Mouse (Mus musculus) limb, embryonic 11.5 days (tissue): ENCODE measurements around the gene Retsat. TPM values are rescaled to one million over a fixed set of nuclear protein-coding genes. Genes with fewer than 3 reads are reported as not detected.

Experiments used
- ATAC-seq: fragments of 200-750 bp; cut with Nextera tagmentation; 2 replicates; pipeline ENCODE4 v1.8.0; 2017; ENCODE audit warnings: low read depth; ENCODE audit not compliant: insufficient number of reproducible peaks, low FRiP score, low TSS enrichment
- DNase-seq: peaks from one replicate; pipeline ENCODE4 v3.0.0-alpha.2; 2015; ENCODE audit warnings: low spot score
- H3K27ac ChIP-seq: fragments of 300-500 bp; sonication (generic); replicated peaks from 2 replicates; pipeline ENCODE4 v1.5.1; 2014; ENCODE audit warnings: low read depth, mild to moderate bottlenecking, low read length
- H3K27me3 ChIP-seq: fragments of 300-500 bp; sonication (generic); 2 replicates; pipeline ENCODE4 v1.6.1; 2014; ENCODE audit warnings: mild to moderate bottlenecking, low read length, mixed read lengths; ENCODE audit not compliant: control insufficient read depth, insufficient read depth
- H3K36me3 ChIP-seq: fragments of 300-500 bp; sonication (generic); 2 replicates; pipeline ENCODE4 v1.6.1; 2014; ENCODE audit warnings: mild to moderate bottlenecking, low read length, moderate library complexity, mixed read lengths; ENCODE audit not compliant: control insufficient read depth, insufficient read depth
- H3K4me1 ChIP-seq: fragments of 300-500 bp; sonication (generic); 2 replicates; pipeline ENCODE4 v1.6.1; 2014; ENCODE audit warnings: low read length, mixed read lengths; ENCODE audit not compliant: control insufficient read depth, insufficient read depth
- H3K4me2 ChIP-seq: fragments of 300-500 bp; sonication (generic); 2 replicates; pipeline ENCODE4 v1.6.1; 2014; ENCODE audit warnings: low read depth, mild to moderate bottlenecking, moderate library complexity; ENCODE audit not compliant: severe bottlenecking
- H3K4me3 ChIP-seq: fragments of 300-500 bp; sonication (generic); 2 replicates; pipeline ENCODE4 v1.5.1; 2014; ENCODE audit warnings: low read depth, low read length
- H3K9ac ChIP-seq: fragments of 300-500 bp; sonication (generic); 2 replicates; pipeline ENCODE4 v1.6.1; 2014; ENCODE audit warnings: mild to moderate bottlenecking, low read length
- H3K9me3 ChIP-seq: fragments of 300-500 bp; sonication (generic); 2 replicates; pipeline ENCODE4 v1.6.1; 2016; ENCODE audit warnings: low read length; ENCODE audit not compliant: control insufficient read depth
- WGBS: fragments of 180-500 bp; shearing (Covaris S2); extraction: QIAGEN DNeasy Blood & Tissue Kit; methylation state at CpG from one replicate; pipeline ENCODE4 v1.1.7; 2014; 5-methylcytosine and 5-hydroxymethylcytosine counted together
- polyA plus RNA-seq: library from polyadenylated mRNA; unstranded; fragments of >200 nt; fragmentation: Nextera tagmentation; extraction: Ambion mirVana; gene quantifications from 2 replicates; pipeline ENCODE4 v1.2.1, GENCODE M21; 2014

The Retsat gene
- polyA plus RNA-seq, 1 experiment from 2014 or later, result 11.2 TPM

DNA sequence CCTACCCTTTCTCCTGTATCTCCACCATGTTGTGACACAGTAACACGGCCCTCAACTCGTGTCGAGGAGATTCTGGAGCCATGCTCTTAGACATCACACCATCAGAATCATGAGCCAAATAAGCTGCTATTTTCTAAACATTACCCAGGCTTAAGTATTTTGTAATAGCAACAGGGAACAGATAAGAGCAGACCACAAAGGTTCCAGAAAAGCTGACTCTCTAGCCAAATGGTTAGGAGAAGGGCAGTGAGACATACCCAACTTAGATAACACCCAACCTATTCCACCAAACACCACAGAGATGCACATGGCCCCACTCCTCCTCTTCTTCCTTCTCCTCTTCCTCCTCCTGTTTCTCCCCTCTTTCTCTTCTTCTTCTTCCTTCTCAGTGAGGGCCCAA is 22.2 kb upstream of the Retsat start:
- Histone ChIP-seq H3K4me1 (no peaks in the 10 kb centered on the region), H3K4me3 (no peak overlapping the region), H3K4me2 (no peak overlapping the region), H3K36me3 (no peaks in the 10 kb centered on the region; the same call in 1 of the 2 replicates), H3K9ac (no peak overlapping the region), H3K9me3 (no peaks in the 10 kb centered on the region), H3K27me3 (no peaks in the 10 kb centered on the region), H3K27ac (no peak overlapping the region)
- 89% methylated on average over 3 of the region's 3 CpGs for WGBS
- ATAC-seq (no peak), DNase-seq (no peak)

DNA sequence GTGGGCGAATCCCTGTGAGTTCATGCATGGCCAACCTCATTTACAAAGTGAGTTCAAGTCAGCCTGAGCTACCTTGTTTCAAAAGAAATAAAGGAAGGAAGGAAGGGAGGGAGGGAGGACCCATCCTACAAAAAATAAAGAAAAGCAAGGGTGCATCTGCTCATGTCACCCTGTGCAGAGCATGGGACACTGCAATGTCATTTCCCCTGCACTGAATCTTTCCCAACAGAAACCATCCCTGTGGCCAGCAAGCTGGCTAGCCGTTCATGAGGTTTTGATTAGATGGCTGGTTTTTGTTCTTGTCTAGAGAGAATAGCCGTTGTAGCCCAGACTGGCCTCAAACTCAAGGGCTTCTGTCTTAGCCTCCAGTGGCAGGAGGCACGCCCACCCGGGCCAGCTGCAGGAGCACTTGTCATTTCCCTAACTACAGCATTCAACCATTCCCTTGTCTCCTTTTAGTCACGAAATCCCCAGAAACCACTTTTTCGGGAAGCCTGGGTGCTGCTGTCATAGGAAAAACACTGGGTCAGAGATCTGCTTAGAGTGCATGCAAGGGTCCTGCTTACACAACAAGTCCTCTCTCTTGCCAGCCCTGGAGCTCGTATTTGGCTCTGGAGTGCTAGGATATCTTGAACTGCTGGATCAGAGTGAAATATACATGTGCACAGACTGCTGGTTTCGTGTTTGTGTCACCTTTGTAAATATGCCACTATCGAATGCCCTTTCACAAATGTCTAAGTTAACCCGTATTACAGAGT is 16.5 kb upstream of the Retsat start:
- H3K4me2 ChIP-seq, result no peak overlapping the region
- no peak overlapping the region for H3K9ac ChIP-seq
- H3K36me3 ChIP-seq, result no peaks in the 10 kb centered on the region
- no peaks in the 10 kb centered on the region for H3K4me1 ChIP-seq
- H3K27ac ChIP-seq, result no peak overlapping the region
- no peaks in the 10 kb centered on the region for H3K9me3 ChIP-seq
- no peak for ATAC-seq
- no peaks in the 10 kb centered on the region for H3K27me3 ChIP-seq
- DNase-seq, result no peak
- H3K4me3 ChIP-seq, result no peak overlapping the region
- 71% methylated on average over 11 of the region's 11 CpGs for WGBS

DNA sequence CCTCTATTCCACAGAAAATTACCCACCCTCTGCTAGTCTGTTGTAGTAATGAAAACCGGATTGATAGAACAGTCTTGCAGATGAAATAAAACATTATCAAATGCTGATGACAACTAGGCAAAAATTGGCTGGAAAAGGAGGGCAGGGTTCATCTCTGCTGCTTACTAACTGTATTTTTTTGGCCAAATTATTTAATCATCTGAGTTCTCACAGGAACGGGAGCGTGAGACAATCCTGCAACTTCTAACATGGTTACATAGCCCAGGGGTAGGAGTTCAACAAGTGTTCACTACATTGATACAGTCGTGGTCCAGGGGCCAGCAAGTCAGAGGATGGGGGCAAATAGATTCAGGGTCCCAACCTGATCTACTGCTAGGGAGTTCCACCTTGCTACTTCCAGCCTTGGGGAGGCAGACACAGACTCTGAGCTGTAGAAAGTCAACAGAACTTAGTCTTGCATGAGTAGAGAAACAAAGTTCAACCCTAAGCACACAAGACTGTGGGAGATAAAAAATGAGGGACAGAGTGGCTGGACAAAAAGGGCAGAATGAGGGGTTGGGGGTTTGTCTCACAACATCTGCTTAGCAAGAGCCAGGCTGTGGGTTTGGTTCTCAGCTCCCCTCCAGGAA is 14.9 kb upstream of the Retsat start:
- H3K4me1 ChIP-seq, result no peaks in the 10 kb centered on the region
- H3K4me3 ChIP-seq, result no peak overlapping the region
- 88% methylated on average over 4 of the region's 4 CpGs for WGBS
- H3K9me3 ChIP-seq, result no peaks in the 10 kb centered on the region
- no peak for ATAC-seq
- H3K9ac ChIP-seq, result no peak overlapping the region
- H3K36me3 ChIP-seq, result no peaks in the 10 kb centered on the region
- no peak overlapping the region for H3K4me2 ChIP-seq
- H3K27ac ChIP-seq, result no peak overlapping the region
- DNase-seq, result no peak
- no peaks in the 10 kb centered on the region for H3K27me3 ChIP-seq

DNA sequence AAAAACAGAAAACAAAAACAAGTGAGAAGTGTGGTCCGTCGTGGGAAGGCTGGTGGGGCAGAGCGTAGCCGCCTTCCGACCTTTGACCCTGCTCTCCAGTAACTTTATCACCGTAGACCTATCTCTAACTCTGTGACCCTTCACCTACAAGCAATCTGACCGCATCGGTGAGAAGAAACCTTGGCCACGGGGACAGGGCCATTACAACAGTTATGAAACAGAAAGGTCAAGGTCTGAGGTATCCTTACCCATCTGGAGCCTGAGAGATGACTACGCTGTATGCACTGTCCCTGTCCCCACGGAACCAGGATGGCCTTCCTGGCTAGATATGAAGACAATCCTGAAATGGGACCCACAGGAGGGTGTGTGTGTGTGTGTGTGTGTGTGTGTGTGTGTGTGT is 14.1 kb upstream of the Retsat start:
- H3K4me3 ChIP-seq, result no peak overlapping the region
- H3K4me1 ChIP-seq, result no peaks in the 10 kb centered on the region
- WGBS, result 79% methylated on average over 11 of the region's 11 CpGs
- no peak for DNase-seq
- no peaks in the 10 kb centered on the region for H3K9me3 ChIP-seq
- no peak overlapping the region for H3K9ac ChIP-seq
- ATAC-seq, result no peak
- H3K27me3 ChIP-seq, result no peaks in the 10 kb centered on the region
- no peaks in the 10 kb centered on the region for H3K36me3 ChIP-seq
- H3K4me2 ChIP-seq, result no peak overlapping the region
- no peak overlapping the region for H3K27ac ChIP-seq

DNA sequence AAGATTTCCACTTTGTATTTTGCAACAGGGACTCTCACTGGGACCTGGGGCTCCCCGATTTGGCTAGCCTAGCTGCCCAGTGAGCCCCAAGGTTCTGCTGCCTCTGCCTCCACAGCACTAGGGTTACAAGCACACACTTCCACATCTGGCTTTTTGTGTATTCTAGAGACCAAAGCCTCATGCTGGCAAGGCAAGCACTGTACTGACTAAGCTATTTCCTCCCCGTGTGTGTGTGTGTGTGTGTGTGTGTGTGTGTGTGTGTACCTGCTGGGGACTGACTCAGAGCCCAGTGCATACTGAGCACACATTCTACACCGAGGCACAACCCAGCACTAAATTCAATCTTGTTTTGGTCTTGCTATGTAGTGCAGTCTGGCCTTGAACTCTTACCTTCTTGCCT is 11.6 kb upstream of the Retsat start:
- no peaks in the 10 kb centered on the region for H3K27me3 ChIP-seq
- WGBS, result 76% methylated on average over 3 of the region's 3 CpGs
- H3K9ac ChIP-seq, result no peak overlapping the region
- H3K4me1 ChIP-seq, result no peaks in the 10 kb centered on the region
- H3K9me3 ChIP-seq, result no peaks in the 10 kb centered on the region
- DNase-seq, result no peak
- H3K4me3 ChIP-seq, result no peak overlapping the region
- H3K27ac ChIP-seq, result no peak overlapping the region
- no peak for ATAC-seq
- no peak overlapping the region for H3K4me2 ChIP-seq
- no peaks in the 10 kb centered on the region for H3K36me3 ChIP-seq

DNA sequence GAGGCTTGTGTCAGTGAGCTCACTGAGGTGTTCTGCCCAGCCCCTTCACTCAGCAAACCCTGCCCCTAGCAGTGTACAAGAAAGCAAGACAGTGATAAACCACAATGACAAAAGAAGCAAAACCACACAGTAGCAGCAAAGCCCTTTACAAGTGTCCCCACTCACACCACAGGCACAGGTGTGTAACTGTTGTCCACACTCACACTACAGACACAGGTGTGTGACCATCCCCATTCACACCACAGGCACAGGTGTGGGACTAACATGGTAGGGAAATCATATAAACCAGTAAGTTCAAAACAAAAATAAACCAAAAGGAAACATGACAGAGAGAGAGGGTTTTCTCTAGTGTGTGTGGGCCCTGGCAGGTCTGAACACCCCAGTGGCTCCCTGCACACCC is 10.0 kb upstream of the Retsat start:
- H3K4me2 ChIP-seq, result no peak overlapping the region
- DNase-seq, result no peak
- no peak overlapping the region for H3K27ac ChIP-seq
- H3K36me3 ChIP-seq, result no peaks in the 10 kb centered on the region
- no peaks in the 10 kb centered on the region for H3K4me1 ChIP-seq
- no peaks in the 10 kb centered on the region for H3K9me3 ChIP-seq
- no peak for ATAC-seq
- no peaks in the 10 kb centered on the region for H3K27me3 ChIP-seq
- H3K9ac ChIP-seq, result no peak overlapping the region
- no peak overlapping the region for H3K4me3 ChIP-seq

DNA sequence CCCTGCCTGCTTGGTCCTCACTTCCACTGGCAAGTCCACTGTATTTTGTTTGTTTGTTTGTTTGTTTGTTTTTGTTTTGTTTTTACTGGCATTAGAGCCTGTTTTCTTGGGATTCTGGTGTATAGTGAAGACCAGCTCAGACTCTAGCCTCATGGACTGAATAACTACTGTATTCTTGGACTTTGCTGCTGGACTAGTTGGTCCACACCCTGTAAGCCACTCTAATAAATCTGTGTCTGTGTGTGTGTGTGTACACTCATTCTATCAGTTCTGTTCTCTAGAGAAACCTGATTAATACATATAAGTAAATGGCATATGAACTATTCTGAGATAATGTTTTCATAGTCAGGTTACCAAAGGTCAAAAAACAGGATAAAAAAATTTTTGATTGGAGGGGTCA is 8.2 kb upstream of the Retsat start:
- H3K36me3 ChIP-seq, result no peaks in the 10 kb centered on the region
- no peaks in the 10 kb centered on the region for H3K27me3 ChIP-seq
- H3K27ac ChIP-seq, result no peak overlapping the region
- no peak for ATAC-seq
- H3K9ac ChIP-seq, result no peak overlapping the region
- H3K4me2 ChIP-seq, result no peak overlapping the region
- no peak overlapping the region for H3K4me3 ChIP-seq
- no peaks in the 10 kb centered on the region for H3K4me1 ChIP-seq
- H3K9me3 ChIP-seq, result no peaks in the 10 kb centered on the region
- DNase-seq, result no peak

DNA sequence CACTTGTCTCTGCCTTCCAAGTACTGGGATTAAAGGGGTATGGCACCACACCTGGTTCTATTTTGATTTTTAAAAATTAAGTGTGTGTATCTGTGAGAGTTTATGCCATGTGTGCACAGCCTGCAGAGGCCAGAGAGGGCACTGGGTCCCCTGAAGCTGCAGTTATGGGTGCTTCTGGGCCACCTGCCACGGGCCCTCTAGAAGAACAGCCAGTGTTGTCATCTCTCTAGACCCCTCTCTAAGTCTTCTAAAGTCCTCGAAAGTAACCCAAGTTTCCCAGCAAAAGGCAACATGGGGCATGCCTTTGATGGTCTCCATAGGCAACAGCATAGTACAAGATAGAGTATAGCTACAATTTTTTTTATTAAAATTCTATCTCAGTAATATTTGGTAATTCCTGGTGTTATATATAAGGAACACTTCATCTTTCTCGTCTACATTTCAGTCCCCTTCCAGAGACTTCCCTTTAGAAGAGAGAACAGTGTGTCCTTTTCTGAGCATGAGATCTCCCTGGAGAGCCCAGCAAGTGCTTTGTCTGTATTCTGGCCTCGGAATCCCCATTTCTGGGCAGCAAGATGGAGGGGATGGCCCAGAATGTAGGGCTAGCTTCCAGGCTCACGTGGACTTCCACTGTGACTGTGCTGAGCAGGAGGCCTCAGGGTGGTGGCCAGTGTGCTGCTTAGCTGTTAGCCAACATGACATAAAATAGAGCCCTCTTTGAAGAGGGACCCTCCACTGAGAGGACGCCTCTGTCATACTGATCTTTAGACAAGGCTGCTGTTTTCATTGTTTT is 5.1 kb upstream of the Retsat start:
- Histone ChIP-seq H3K4me3 (no peak overlapping the region), H3K9ac (no peak overlapping the region), H3K4me2 (no peak overlapping the region), H3K27me3 (no peaks in the 10 kb centered on the region), H3K27ac (no peak overlapping the region), H3K36me3 (no peaks in the 10 kb centered on the region), H3K4me1 (peaks cover 5% of the 10 kb centered on the region; the same call in 1 of the 2 replicates), H3K9me3 (no peaks in the 10 kb centered on the region)
- ATAC-seq (no peak), DNase-seq (no peak)
- WGBS, result 85% methylated on average over 6 of the region's 6 CpGs
